Mouse (Mus musculus) ES-E14 (cell line): Measurements from ENCODE around the gene Mgat1.

ENCODE experiments used
- CHD2 ChIP-seq: IDR thresholded peaks from 2 replicates; pipeline ENCODE4 v1.6.1; 2014; ENCODE audit warnings: mild to moderate bottlenecking, low read depth, low read length, inconsistent platforms
- ZC3H11A ChIP-seq: IDR thresholded peaks from 2 replicates; pipeline ENCODE4 v1.6.1; 2012; ENCODE audit warnings: low read depth, mild to moderate bottlenecking, inconsistent platforms, low read length, borderline replicate concordance
- ZNF384 ChIP-seq: IDR thresholded peaks from 2 replicates; pipeline ENCODE4 v1.6.1; 2012; ENCODE audit warnings: low read depth, low read length, inconsistent platforms

GRCm38 (mm10) chr11:49200666-49201065 lies 43.3 kb upstream of the Mgat1 start:
- TF ChIP-seq ZC3H11A = no peak
- TF ChIP-seq CHD2 = no peak
- no peak for TF ChIP-seq ZNF384
